Mouse (Mus musculus): ENCODE results near the gene Csnk1g1.

Gene Csnk1g1

GRCm38 (mm10) chr9:65908394-65909300 lies at the start of gene Csnk1g1, which contains the start of gene Trip4:
Gene Csnk1g1, plus strand, starts transcription at chr9:65908924.
Gene Trip4, minus strand, starts transcription at chr9:65908794.
- DNase-seq (ENCODE audit: low spot score in 2 of 2) = peak; percentile 71 to 88

- no peak for DNase-seq (ENCODE audit: low spot score in 2 of 2)
Measured at GRCm38 (mm10) chr9:65859656-65860055, 49.1 kb upstream of the Csnk1g1 start.

DNA sequence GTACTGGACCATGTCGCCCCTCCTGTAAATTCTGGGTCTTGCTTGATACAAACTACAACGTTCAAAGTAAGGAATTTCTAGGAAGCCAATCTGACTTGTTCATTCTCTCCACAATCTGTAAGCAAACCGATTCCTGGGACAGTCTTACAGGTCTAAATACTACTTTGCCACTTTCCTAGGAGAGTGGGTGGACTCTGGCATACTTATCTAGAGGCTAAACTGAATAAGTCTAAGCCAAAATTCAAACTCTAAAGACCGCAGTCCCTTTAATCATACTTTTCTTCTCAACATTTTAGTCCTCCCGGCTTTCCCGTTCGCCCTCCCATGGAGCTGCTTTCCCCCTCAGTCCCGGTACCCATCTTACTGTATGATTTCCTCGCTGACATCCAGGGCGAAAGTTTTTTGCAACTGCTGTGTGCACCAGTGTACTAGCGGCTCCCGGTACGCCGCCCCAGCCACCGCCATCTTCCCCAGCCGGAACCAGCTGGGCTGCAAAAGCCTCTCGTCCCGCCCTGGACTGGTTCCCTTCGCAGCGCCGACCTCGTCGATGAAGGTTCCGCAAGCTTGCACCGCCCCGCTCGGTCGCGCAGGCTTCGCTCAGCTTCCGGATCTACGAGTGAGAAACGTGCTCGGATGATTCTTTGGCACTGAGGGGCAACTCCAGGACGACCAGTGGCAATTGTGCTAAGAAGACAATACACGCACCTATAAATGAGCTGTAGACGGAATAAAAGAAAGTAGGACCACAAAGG lies 24.0 kb upstream of the Csnk1g1 start:
- DNase-seq (ENCODE audit: low spot score in 2 of 2) = peak; percentile 87 to 92

- peak; percentile 61 to 81 for DNase-seq (ENCODE audit: low spot score in 2 of 2)
Measured at GRCm38 (mm10) chr9:65890143-65890628, 18.5 kb upstream of the Csnk1g1 start, which contains the start of gene Pclaf. Gene Pclaf, plus strand, starts transcription at chr9:65890237.

- DNase-seq (ENCODE audit: low spot score in 2 of 2) = peak in 1 of 2 experiments; percentile 19
Measured at GRCm38 (mm10) chr9:65891126-65891525, 17.6 kb upstream of the Csnk1g1 start.

DNA sequence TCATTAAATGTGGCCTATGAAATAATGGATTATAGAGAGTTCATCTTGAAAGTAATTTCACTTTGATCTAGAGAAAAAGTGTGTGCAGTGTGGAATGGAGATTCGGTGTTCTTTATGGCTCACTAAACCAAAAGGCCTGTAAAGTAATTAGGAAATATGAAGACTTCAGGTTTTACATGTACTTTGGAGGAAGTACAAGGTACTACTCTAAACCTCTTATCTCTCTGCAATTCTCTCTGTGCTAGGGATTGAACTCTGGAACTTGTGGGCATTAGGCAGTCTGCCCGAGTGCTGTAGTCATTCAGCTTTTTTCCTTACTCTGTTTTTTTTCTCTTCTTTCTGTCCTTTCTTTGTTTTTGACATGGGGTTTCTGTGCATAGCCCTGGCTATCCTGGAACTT lies 11.7 kb upstream of the Csnk1g1 start:
- no peak for DNase-seq (ENCODE audit: low spot score in 2 of 2)

- DNase-seq (ENCODE audit: low spot score in 2 of 2) = no peak
Measured at GRCm38 (mm10) chr9:65902879-65903278, 5.8 kb upstream of the Csnk1g1 start.

- DNase-seq (ENCODE audit: low spot score in 2 of 2) = no peak
Measured at GRCm38 (mm10) chr9:65903419-65903818, 5.3 kb upstream of the Csnk1g1 start.

DNA sequence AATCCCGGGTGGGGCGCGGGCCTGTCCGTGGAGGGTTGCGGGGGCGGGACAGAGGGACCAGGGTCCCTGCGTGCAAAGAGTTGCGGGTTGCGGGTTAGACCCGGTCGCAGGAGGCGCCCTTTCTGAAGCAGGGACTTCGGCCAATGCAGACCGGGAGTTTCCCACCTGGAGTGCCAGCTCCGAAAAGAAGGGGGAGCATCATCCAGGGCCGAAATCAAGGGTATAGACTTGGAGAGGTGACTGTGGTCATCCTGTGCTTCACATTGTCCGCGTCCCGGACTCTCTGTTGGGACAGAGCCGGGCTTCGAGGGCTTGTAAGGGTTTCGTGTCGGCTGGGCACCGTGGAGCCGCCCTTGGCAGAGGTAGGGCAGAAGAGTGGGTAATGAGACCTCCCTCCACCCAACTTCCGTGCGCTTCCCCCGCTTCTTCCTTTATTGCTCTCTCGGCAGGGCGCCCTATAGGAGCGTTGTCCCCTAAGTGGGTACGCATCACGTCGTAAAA lies 627 bp downstream of the Csnk1g1 start:
- peak; percentile 49 to 64 for DNase-seq (ENCODE audit: low spot score in 2 of 2)

DNA sequence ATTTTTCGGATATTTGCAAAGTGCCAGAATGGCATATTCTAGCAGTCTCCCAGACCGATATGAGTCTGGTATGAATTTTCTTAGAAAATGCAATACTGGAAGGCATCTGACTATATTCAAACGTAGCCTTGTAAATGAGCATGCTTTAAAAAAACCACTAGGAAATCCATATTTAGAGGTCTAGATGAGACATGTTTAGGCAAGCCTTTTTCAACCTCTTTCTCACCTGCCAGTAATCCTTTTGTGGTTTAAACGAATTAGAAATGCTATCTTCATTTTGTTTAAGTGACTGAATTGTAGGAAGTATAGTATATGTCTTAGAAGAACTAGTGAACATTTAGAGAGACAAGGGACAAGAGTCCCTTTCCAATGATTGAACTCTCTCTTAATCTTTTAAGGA lies 1.1 kb downstream of the Csnk1g1 start:
- DNase-seq (ENCODE audit: low spot score in 2 of 2) = no peak

GRCm38 (mm10) chr9:65913976-65914375 lies 5.3 kb downstream of the Csnk1g1 start:
- DNase-seq (ENCODE audit: low spot score in 2 of 2) = no peak

DNA sequence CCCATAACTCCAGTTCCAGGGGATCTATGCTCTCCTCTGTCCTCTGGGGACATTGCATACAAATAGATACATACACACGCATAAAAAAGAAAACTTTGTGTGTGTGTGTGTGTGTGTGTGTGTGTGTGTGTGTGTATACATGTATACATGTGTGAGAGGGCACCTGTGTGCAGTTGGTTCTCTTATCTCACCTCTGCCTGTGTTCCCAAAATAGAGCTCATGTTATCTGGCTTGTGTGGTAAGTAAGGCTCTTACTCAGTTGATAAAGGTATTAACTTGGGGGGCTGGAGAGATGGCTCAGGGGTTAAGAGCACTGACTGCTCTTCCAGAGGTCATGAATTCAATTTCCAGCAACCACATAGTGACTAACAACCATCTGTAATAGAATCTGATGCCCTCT lies 8.3 kb downstream of the Csnk1g1 start:
- no peak for DNase-seq (ENCODE audit: low spot score in 2 of 2)

DNA sequence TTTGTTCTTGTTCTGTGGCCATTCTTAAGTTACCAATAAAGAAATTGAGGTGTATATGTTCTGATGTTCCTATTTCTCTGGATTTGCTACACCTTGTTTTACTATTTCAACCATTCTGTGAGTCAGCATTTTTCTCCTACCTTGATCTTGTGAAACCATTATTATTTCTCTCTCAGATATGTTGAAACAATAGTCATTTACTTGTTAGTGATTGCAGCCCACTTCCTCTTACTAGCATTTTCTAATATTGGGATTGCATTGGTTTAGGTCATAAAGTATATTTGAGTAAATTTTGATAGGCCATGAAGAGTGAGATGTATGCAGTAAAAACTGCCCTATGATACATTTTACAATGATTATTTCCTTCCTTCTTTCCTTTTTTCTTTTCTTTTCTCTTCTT lies 19.7 kb downstream of the Csnk1g1 start:
- no peak for DNase-seq (ENCODE audit: low spot score in 2 of 2)

GRCm38 (mm10) chr9:65929826-65930225 lies 21.1 kb downstream of the Csnk1g1 start:
- DNase-seq (ENCODE audit: low spot score in 2 of 2) = no peak

DNA sequence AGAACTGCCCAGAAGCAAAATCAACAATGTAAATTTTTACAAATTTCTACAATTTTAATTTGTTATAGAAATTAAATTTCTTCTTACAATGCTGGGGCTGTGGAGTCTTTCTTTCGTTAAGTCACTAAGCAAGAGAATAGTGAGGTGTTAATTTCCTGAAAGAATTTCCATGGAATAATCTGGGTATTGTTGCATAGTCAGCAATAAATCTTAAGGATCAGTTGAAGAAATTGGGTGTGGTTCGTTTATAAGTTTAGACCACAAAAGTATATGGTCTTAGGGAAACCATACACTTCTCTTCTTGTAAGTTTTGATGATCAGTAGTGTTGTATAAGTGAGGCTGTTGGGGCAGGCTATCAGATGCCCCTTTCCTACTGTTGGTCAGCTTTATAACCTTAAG lies 28.8 kb downstream of the Csnk1g1 start:
- DNase-seq (ENCODE audit: low spot score in 2 of 2) = no peak

GRCm38 (mm10) chr9:65951082-65951587 lies 42.4 kb downstream of the Csnk1g1 start:
- no peak for DNase-seq (ENCODE audit: low spot score in 2 of 2)

DNA sequence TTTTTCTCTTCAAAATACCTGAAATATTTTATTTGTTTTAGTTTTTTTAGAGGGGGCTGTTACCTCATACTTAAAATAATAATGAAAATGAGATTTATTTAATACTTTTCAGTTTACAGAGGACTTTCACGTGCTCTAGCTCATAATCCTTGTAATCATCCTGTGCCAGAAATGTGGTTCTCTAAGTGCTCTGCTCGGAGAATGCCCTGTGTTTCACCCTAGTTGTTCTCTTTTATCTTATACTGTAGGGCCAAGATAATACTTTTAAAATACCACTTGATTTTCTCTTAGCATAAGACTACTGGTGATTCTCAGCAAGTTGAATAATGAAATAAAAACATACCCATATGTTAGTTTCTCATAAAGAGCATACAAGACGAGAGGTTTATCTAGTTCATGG lies 61.3 kb downstream of the Csnk1g1 start:
- no peak for DNase-seq (ENCODE audit: low spot score in 2 of 2)

DNA sequence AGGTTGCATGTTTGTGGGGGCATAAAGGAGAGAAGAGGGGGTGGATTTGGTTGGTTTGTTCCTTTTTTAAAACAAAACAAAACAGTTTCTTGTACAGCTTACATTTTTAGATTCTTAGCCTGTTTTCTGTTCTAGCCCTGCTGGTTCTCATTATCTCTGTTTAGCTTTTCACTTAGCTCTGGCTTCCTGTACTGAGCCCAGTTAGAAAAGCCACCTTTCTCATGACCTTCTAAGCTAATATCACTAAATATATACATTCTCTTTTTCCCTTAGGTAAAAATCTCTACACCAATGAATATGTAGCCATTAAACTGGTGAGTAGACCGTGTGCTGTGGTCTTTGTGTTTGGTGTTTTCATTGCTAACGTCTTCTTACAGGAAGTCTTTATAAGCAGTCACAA lies 64.5 kb downstream of the Csnk1g1 start:
- DNase-seq (ENCODE audit: low spot score in 2 of 2) = no peak

GRCm38 (mm10) chr9:65975886-65976285 lies 67.2 kb downstream of the Csnk1g1 start:
- DNase-seq (ENCODE audit: low spot score in 2 of 2) = no peak

- no peak for DNase-seq (ENCODE audit: low spot score in 2 of 2)
Measured at GRCm38 (mm10) chr9:65982841-65983240, 74.1 kb downstream of the Csnk1g1 start.

DNA sequence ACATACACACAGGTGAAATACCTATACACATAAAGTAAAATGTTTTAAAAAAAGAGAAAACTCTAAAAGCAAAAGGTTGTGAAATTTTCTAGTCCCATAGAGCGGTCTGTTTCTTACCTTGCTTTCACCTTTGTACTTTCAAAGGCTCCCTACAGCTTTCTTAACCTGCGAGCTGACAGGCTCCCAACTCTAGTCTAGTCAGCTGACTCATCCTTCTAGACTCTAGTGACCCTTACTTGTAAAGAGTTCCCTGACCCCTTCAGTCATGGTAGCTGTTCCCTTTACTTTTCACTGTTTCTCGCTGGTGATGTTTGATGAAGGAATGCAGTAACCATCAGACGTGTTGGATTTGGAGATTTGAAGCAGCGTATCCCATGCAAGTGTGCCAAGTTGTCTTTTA lies 78.3 kb downstream of the Csnk1g1 start:
- no peak for DNase-seq (ENCODE audit: low spot score in 2 of 2)

Data from spleen, postnatal 10 days (tissue).